Mouse (Mus musculus) heart, embryonic 14.5 days (tissue): ENCODE results near the gene Adi1. TPM values are rescaled to one million over a fixed set of nuclear protein-coding genes. Genes with fewer than 3 reads are reported as not detected.

Source experiments
- ATAC-seq: fragments of 200-750 bp; cut with Nextera tagmentation; 2 replicates; pipeline ENCODE4 v1.8.0; 2017; ENCODE audit warnings: low read depth, moderate TSS enrichment; ENCODE audit not compliant: insufficient number of reproducible peaks, insufficient read depth, low FRiP score
- H3K27ac ChIP-seq, 2 experiments: fragments of 200-500 bp in 1 of 2; fragments of 300-500 bp in 1 of 2; sonication (generic) in 1 of 2; replicated peaks in 1 of 2; 2 replicates each; pipeline ENCODE4 v1.5.1; 2012 to 2014; ENCODE audit warnings: low read depth in 2 of 2, low read length in 2 of 2, control low read depth in 1 of 2, mild to moderate bottlenecking in 1 of 2, mixed read lengths in 1 of 2; ENCODE audit not compliant: control insufficient read depth in 1 of 2, insufficient read depth in 1 of 2
- H3K27me3 ChIP-seq: fragments of 300-500 bp; sonication (generic); 2 replicates; pipeline ENCODE4 v1.6.1; 2014; ENCODE audit warnings: mild to moderate bottlenecking, low read length, control low read depth; ENCODE audit not compliant: control insufficient read depth, insufficient read depth
- H3K36me3 ChIP-seq: fragments of 300-500 bp; sonication (generic); 2 replicates; pipeline ENCODE4 v1.6.1; 2014; ENCODE audit warnings: mild to moderate bottlenecking, control low read depth, low read length, mixed read lengths; ENCODE audit not compliant: control insufficient read depth, insufficient read depth
- H3K4me1 ChIP-seq, 2 experiments: fragments of 200-500 bp in 1 of 2; fragments of 300-500 bp in 1 of 2; sonication (generic) in 1 of 2; 2 replicates each; pipeline ENCODE4 v1.6.1; 2012 to 2014; ENCODE audit warnings: low read length in 2 of 2, control low read depth in 1 of 2, mixed read lengths in 1 of 2; ENCODE audit not compliant: control insufficient read depth in 2 of 2, insufficient read depth in 2 of 2
- H3K4me2 ChIP-seq: fragments of 300-500 bp; sonication (generic); 2 replicates; pipeline ENCODE4 v1.6.1; 2014; ENCODE audit warnings: mild to moderate bottlenecking, low read length
- H3K4me3 ChIP-seq, 2 experiments: fragments of 200-500 bp in 1 of 2; fragments of 300-500 bp in 1 of 2; sonication (generic) in 1 of 2; 2 replicates each; pipeline ENCODE4 v1.5.1; 2012 to 2014; ENCODE audit warnings: low read length in 2 of 2, mild to moderate bottlenecking in 2 of 2, control low read depth in 1 of 2, low read depth in 1 of 2, moderate library complexity in 1 of 2; ENCODE audit not compliant: control insufficient read depth in 1 of 2, insufficient read depth in 1 of 2
- H3K9ac ChIP-seq: fragments of 300-500 bp; sonication (generic); 2 replicates; pipeline ENCODE4 v1.6.1; 2014; ENCODE audit warnings: mild to moderate bottlenecking, low read length
- H3K9me3 ChIP-seq: fragments of 300-500 bp; sonication (generic); 2 replicates; pipeline ENCODE4 v1.6.1; 2016; ENCODE audit warnings: low read length, control low read depth; ENCODE audit not compliant: control insufficient read depth
- WGBS: fragments of 180-500 bp; shearing (Covaris S2); extraction: QIAGEN DNeasy Blood & Tissue Kit; methylation state at CpG from one replicate; pipeline ENCODE4 v1.1.7; 2014; 5-methylcytosine and 5-hydroxymethylcytosine counted together
- polyA plus RNA-seq: library from polyadenylated mRNA; unstranded; fragments of >200 nt; fragmentation: Nextera tagmentation; extraction: Ambion mirVana; gene quantifications from 2 replicates; pipeline ENCODE4 v1.2.1, GENCODE M21; 2014

The Adi1 gene
- polyA plus RNA-seq, 1 experiment from 2014 or later: 50.6 TPM

DNA sequence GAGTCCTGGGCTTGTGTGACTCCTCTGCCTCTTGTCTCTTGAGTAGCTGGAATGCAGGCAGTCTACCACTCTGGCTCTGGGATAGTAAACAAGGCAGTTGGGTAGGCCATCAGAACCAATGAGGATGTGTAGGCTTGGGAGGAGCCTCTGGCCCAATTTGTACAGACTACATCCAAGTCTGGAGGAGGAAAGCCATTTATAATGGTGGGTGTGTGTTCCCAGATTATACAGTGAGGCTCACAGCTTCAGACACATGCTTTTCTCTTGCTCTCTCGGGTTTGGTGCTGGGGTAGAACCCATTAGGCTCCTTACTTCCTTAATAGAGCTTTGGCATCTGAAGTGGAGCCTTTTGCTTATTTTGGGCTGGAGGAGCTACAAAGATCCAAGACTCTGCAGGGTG lies 9.6 kb downstream of the Adi1 start:
- peaks cover 20% of the 10 kb centered on the region for H3K36me3 ChIP-seq
- 87% methylated on average over 1 of the region's 1 CpGs for WGBS
- H3K4me3 ChIP-seq: no peak overlapping the region
- no peaks in the 10 kb centered on the region for H3K9me3 ChIP-seq
- H3K4me1 ChIP-seq: no peaks in the 10 kb centered on the region
- H3K27ac ChIP-seq: no peak overlapping the region
- H3K4me2 ChIP-seq: no peak overlapping the region
- H3K9ac ChIP-seq: no peak overlapping the region
- H3K27me3 ChIP-seq: no peaks in the 10 kb centered on the region
- ATAC-seq: no peak

DNA sequence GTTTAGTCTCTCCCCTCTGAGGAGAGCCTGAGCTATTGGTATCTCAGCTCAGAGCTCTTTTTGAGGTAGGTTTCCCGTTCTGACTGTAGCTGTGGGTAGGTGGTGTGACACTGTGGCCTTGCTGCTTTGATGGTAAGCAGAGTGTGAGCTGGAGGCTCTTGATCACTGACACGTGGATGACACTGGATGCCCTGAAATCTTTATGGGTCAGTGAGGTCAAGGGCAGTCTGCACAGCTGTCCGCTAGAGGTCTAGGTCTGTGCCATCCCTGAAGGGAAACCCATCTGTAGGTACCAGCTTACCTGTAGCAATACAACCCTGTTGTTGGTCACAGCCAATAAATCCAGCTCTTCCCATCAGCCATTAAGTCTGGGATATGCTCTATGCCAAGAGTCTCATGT lies 10.7 kb downstream of the Adi1 start:
- no peak for ATAC-seq

DNA sequence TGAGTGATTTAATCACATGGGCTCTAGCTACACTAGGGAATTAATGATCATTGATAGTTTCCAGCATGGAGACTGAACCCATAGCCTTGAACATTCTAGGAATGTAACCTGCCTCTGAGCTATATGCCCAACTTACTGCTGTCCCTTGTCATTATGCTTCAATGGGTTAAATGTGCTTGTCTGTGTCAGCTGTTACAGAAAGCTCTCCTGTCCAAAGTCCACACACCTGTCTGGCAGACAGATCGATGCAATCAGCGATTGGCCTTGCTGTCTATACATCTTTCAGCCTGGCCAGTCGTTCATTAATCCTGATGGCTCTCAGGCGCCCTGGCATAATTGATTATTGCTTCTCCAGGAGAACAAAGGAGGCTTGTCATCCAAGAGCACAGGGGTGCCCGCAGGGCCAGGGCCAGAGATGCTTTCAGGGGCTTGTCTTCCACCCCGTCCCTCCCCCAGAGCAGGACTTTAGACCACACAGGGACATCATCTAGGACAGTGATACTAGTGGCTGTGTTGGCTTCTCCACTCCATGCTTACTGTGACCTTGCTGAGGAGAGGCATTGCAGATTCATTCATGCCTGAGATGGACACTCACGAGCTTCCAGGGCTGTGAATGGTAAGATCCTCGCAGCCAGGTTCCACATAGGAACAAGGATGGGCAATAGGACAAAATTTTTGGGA lies 11.3 kb downstream of the Adi1 start:
- Histone ChIP-seq H3K36me3 (peaks cover 29% of the 10 kb centered on the region), H3K27ac (no peak overlapping the region), H3K4me3 (no peak overlapping the region), H3K4me2 (no peak overlapping the region), H3K4me1 (no peaks in the 10 kb centered on the region), H3K27me3 (no peaks in the 10 kb centered on the region), H3K9ac (no peak overlapping the region), H3K9me3 (no peaks in the 10 kb centered on the region)
- ATAC-seq: no peak
- WGBS: 85% methylated on average over 8 of the region's 8 CpGs

More for the DNA sequence above, 10.7 kb downstream of the Adi1 start:
- H3K9ac ChIP-seq: no peak overlapping the region
- no peaks in the 10 kb centered on the region for H3K9me3 ChIP-seq
- no peak overlapping the region for H3K27ac ChIP-seq
- H3K36me3 ChIP-seq: peaks cover 28% of the 10 kb centered on the region
- no peak overlapping the region for H3K4me2 ChIP-seq
- no peaks in the 10 kb centered on the region for H3K4me1 ChIP-seq
- WGBS: 63% methylated on average over 3 of the region's 3 CpGs
- H3K27me3 ChIP-seq: no peaks in the 10 kb centered on the region
- H3K4me3 ChIP-seq: no peak overlapping the region

DNA sequence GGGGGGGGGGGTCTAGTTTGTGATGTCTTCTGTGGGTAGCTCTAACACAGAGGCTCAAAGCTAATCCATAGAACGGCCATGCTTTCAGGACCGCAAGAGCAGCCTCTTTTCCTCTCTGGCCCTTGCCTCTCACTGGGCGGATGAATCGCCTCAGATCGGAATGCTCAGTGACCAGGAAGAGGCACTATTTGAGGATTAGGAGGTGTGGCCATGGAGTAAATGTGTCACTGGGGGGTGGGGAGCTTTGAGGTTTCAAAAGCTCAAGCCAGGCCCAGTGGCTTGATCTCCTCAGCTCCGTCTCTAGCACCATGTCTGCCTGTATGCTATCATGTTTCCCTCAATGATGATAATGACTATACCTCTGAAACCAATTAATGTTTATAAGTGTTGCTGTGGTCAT lies 14.0 kb downstream of the Adi1 start:
- Histone ChIP-seq H3K9me3 (no peaks in the 10 kb centered on the region), H3K36me3 (peaks cover 43% of the 10 kb centered on the region), H3K4me1 (peaks cover 0 to under 1% of the 10 kb centered on the region in 2 experiments; a peak in 1 of 4 replicates), H3K27me3 (no peaks in the 10 kb centered on the region), H3K27ac (no peak overlapping the region), H3K9ac (no peak overlapping the region), H3K4me2 (no peak overlapping the region), H3K4me3 (no peak overlapping the region)
- WGBS: 84% methylated on average over 6 of the region's 6 CpGs
- ATAC-seq: no peak

DNA sequence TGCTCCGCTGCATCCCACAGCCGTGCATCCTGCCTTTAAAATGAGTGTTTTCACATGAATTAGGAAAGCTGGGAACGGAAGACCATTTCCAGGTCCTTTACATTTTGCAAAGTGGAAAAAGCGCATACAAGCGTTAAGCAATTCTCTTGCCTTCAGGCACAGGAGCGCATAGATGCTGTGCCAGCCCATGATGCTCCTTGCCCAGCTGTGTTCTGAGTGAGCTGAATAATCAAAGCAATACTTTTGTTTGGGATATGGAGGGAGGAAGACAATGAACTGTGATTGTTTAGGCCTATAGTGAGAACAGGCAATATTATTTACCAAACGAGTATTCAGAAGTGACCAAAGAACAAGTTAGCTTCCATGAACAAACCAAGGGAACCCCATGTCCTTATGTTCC lies 15.7 kb downstream of the Adi1 start:
- H3K27me3 ChIP-seq: no peaks in the 10 kb centered on the region
- H3K9me3 ChIP-seq: no peaks in the 10 kb centered on the region
- H3K9ac ChIP-seq: no peak overlapping the region
- ATAC-seq: no peak
- peaks cover 53% of the 10 kb centered on the region for H3K36me3 ChIP-seq
- no peak overlapping the region for H3K27ac ChIP-seq
- no peak overlapping the region for H3K4me3 ChIP-seq
- WGBS: 93% methylated on average over 7 of the region's 7 CpGs
- H3K4me1 ChIP-seq: peaks cover 6 to 12% of the 10 kb centered on the region in 2 experiments
- no peak overlapping the region for H3K4me2 ChIP-seq

DNA sequence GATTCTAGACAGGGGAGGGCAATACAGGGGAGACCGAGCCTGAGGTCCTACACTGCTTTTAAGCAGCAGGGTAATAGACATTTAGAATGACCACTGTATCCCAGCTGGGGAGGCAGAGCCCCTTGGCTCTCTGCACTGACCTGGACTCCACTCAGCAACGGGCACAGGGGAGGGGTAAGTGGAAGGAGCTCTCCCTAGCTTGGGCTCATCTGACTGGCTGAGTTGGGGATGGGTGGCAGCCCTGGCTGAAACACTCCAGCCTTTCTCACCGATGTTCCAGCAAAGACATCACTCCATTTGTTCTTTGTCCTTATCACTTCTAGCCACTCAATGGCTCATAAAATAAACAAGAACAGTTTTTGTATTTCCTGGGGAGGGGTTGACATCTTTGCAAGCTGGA lies 18.7 kb downstream of the Adi1 start:
- H3K27ac ChIP-seq: no peak overlapping the region
- H3K4me2 ChIP-seq: no peak overlapping the region
- peaks cover 9 to 12% of the 10 kb centered on the region in 2 experiments for H3K4me1 ChIP-seq
- H3K9me3 ChIP-seq: no peaks in the 10 kb centered on the region
- 71% methylated on average over 3 of the region's 3 CpGs for WGBS
- peaks cover 64% of the 10 kb centered on the region for H3K36me3 ChIP-seq
- no peak for ATAC-seq
- H3K9ac ChIP-seq: no peak overlapping the region
- H3K27me3 ChIP-seq: no peaks in the 10 kb centered on the region
- no peak overlapping the region for H3K4me3 ChIP-seq

DNA sequence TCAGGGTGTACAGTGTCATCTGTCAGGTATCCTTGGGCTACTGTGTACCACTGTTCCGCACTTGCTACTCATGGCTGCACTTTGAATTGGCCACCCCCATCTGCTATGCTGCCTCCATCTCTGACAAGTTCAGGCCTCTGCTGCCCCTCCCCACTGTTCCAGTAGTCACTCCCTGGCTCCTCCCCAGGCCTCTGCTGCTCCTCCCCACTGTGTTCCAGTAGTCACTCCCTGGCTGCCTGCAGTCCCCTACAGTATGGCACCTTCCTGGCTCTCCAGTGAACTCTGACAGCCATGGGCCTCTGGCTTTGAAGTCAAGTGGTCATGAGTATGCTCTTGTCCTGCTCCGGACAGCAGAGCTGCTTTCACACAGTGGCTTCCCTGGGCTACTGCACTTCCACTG lies 19.2 kb downstream of the Adi1 start:
- H3K36me3 ChIP-seq: peaks cover 60% of the 10 kb centered on the region
- H3K9me3 ChIP-seq: no peaks in the 10 kb centered on the region

DNA sequence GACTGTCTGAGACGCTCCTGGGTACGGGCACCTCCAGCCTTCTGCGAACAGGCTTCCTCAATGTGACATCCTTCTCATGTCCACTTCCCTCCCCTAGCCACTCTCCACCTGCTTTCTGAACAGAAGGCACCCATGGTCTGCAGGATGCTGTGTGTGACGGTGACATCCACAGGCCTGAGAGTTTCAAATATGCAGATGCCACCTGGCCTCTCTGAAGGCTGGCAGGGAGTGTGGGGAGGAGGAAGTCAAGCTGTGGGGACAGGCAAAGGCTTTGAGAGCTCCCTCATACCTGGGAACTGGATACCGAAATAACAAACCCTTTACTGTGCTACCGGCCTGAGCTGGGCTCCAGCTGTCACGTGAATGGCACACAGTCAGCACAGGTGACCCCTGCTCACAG lies 19.7 kb downstream of the Adi1 start:
- Histone ChIP-seq H3K9me3 (no peaks in the 10 kb centered on the region), H3K4me2 (no peak overlapping the region), H3K4me3 (no peak overlapping the region), H3K27me3 (no peaks in the 10 kb centered on the region), H3K36me3 (peaks cover 55% of the 10 kb centered on the region), H3K9ac (no peak overlapping the region), H3K27ac (no peak overlapping the region), H3K4me1 (peaks cover 9 to 12% of the 10 kb centered on the region in 2 experiments)
- 73% methylated on average over 7 of the region's 7 CpGs for WGBS
- ATAC-seq: no peak

More for the DNA sequence above, 19.2 kb downstream of the Adi1 start:
- ATAC-seq: no peak
- Histone ChIP-seq H3K9ac (no peak overlapping the region), H3K27ac (no peak overlapping the region), H3K27me3 (no peaks in the 10 kb centered on the region), H3K4me2 (no peak overlapping the region), H3K4me3 (no peak overlapping the region), H3K4me1 (peaks cover 9 to 12% of the 10 kb centered on the region in 2 experiments)
- WGBS: 55% methylated on average over 2 of the region's 2 CpGs
